Mouse (Mus musculus) testis, postnatal 14 days (tissue): Measurements from ENCODE around the gene Pecr.
"Not testable (repeated sequence)": the region's sequence is repeated elsewhere in the genome, so short reads cannot be mapped to it uniquely, and the experiment has no call there.

Source experiments
- DNase-seq: peaks from one replicate; pipeline ENCODE4 v3.0.0; 2021; ENCODE audit warnings: low spot score

The Pecr gene

DNA sequence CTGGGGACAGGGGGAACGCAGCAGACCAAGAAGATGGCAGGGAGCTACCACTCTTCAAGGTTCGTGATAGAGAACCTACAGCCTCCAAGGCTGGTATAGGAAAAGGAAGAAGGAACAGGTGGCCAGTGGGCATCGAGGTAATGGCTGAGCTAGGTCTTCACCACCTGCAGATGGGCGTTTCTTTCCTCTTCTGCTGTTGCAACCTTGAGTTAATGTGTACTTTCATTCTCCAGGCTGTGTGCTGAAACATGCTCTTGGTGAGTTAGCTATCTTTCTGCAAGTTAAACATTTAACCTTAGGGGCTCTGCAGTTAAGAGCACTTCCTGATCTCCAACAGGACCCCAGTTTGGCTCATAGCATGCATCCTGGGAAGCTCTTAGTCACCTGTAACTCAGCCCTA lies 3.8 kb upstream of the Pecr start:
- DNase-seq, result no peak

DNA sequence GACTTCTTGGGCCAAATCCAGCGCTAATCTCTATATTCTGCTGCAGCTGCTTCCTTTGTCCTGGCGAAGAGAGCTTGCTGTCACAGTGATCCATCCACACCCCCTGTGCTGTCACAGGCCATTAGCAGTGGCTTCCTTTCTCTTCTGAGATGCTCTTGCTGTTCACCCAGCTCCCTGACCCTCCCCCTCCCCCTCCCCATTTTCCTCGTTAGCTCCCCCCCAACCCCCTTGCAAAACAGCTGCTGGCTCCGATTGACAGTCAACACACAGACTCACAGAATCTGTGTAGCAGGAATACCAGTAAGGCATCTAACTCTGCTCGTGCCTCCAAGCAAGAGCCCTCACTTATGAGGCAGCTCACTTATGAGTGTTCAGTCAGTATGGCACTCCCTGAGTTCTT lies 2.8 kb upstream of the Pecr start:
- no peak for DNase-seq

DNA sequence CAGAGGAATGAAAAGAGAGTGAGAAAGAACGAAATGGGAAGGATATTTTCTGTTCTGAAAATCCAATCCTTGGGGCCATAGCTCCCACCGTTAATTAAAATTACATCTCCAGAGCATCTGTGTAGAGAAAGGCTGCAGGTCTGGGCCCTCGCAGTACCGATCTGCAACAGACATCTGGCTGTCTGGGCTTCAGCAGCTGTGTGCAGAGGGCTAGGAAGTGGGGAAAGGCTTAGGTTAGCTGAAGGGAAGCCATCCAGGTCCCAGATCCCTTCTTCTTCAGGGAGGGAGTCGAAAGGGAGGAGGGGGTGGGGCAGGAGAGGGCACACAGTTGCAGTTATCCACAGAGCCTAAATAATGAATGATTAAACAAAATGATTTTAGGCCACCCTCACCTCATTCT lies 425 bp upstream of the Pecr start:
- DNase-seq, result no peak

DNA sequence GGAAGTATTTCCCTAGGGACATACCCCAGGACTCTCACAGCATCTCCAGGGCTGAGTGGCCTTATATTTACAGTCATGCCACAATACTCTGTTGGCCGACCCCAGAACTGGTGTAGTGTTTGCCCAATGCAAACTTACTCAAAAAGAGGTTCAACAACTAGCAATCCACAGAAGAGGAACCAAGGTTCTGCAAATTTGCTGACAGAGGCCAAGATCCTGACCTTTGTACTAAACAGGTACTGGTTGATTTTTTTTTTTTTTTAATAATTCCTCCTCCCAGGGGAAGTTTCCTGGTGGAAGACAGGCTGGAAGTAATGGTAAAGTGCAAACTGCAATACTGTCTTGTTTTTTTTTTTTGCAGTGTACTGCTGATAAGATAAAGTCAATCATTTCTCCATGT lies 1.5 kb downstream of the Pecr start:
- DNase-seq, result no peak

- no peak for DNase-seq
Measured at GRCm38 (mm10) chr1:72278085-72278484, 6.0 kb downstream of the Pecr start.

DNA sequence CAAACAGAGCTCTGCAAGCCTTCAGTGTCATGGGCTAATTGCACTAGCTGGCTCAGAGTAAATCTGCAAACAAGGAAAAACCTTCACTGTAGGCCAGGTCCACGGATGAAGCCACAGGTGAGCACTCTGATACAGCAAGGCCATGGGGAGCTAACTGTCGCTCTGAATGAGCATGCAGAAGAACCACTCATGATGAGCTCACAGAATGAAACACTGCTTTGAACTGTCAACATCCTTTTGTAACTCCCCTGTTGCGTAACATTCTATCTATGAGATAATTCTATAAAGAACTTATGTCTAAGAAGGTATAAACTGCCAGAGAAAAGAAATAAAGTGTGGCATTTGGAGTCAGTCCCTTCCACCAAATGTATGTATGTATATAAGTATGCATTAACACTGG lies 21.0 kb downstream of the Pecr start:
- DNase-seq, result no peak

DNA sequence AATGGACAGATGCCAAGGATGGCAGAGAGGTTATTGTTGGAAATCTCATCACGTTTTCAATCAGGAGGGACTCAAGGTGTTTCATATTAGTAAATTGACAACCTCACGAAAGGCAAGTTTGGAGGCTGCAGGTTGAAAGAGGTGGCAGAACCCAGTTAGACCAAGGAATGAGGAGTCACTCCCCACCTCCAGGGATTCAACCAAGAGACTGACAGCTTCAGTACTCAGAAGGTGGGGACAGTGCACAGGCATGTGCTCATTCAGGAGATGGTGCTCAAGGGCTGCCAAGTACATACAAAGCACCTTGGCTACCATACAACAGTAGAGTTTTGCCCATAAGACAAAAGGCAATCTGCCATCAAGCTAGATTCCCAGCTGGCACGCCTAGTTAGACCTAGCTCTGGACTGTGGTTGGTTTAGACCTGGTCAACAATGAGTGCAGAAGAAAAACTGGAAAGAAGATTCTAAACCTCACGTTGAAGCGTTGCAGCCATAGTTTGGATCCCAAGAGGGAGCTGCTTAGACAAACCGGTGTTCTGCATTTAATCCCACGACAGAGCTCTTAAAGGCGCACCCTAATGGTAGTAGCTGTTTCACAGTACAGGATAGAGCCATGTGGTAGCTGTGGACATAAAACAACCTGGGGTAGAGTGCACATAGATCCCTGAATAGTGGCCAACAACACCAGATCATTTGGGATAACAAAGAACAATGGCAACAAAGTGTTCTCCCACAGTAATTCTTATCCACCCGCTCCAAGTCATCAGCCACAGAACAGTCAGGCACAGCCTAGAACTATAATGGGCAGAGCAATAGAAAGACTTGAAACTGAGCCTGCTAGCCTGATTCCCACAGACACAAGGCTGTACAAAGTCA lies 27.5 kb downstream of the Pecr start:
- no peak for DNase-seq

DNA sequence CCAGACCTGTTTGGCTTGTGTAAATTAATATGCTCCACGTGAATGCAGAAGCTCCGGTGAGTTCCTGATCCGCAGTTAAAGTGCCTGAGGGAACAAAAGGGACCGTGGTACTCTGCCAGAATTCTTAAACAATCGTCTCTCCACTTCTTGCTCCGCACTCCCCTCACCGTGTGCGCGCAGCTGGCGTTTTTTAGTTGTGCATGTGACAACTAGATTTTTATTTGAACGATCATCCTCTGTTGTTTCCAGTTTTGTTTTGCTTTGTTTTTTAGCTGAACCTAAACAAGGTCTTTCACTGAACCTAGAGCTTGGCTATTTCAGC lies 28.3 kb downstream of the Pecr start:
- DNase-seq, result no peak

- peak; percentile 81 for DNase-seq
Measured at GRCm38 (mm10) chr1:72255062-72255853, 28.9 kb downstream of the Pecr start.

DNA sequence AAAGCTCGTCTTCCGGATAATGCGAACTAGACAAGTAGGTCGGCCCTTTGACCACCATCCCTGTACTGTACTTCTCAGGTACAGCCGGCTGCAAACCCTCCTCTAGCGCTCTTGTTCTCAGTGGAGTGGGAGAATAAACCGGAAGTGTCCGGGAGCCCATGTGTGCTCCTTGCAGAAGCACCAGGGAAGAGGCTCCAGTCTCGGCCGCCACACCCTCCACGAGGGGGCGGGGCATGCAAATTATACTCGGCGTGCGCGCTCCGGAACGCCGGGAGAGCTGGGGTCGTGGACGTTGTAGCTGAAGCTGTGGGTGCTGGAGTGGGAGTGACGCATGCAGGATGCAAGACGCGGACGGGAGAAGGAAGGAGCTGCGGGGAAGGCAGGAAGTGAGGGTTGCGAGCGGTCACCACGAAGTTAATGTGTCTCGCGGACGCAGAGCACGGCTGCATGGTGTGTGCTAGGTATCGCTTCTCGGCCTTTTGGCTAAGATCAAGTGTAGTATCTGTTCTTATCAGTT lies 29.5 kb downstream of the Pecr start:
- DNase-seq, result peak; percentile 91

DNA sequence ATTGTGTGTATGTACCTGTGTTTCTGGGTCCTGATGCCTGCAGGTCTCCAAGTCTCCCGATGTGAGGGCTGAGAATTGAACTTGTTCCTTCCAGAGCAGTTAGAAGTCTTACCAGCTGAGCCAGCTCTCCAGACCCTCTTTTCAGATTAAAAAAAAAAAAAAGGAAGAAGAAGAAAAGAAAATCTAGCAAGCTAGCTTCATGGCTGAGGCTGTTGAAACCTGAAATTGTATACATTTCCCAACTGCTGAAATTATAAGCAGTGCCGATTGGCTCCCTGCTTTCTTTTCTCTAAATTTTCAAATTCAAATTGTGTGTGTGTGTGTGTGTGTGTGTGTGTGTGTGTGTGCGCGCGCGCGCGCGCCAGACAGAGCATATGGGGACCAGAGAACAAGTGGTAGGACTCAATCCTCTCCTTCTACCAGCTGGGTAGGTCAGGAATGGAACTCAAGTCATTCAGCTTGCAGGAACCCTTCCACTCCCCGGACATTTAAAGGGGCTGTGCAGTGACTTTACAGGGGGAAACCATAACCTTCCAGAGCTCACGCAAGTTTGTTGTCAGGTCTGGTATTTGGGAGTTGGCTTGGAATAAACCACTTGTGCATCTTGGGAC lies 30.1 kb downstream of the Pecr start:
- no peak for DNase-seq

- DNase-seq, result no peak
Measured at GRCm38 (mm10) chr1:72251806-72252205, 32.3 kb downstream of the Pecr start.

DNA sequence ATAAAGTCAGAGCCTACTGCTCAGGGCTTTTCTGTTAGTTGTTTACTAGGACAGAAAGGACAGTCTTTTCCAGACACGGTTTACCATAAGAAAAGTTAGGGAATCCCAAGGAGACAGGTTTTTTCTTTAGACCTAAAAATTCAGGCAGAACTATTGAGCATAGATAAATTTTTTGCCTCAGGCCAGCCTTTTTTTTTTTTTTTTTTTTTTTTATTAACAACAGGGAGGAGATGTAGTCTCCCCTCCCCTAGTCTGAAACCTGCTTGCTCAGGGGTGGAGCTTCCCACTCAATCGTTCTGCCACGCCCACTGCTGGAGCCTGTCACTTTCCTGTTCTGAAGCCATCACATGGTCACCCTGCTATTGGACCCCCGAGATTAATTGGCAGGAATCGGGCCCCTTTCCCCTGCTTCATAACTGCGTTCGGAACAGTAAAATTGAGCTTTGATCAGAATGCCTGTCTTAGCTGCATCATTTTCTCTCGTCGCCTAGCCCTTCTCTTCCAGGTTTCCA lies 35.8 kb downstream of the Pecr start:
- DNase-seq, result not testable (repeated sequence)

- peak; percentile 48 for DNase-seq
Measured at GRCm38 (mm10) chr1:72244317-72245036, 39.6 kb downstream of the Pecr start.

- DNase-seq, result peak; percentile 95
Measured at GRCm38 (mm10) chr1:72243656-72244316, 40.3 kb downstream of the Pecr start.

DNA sequence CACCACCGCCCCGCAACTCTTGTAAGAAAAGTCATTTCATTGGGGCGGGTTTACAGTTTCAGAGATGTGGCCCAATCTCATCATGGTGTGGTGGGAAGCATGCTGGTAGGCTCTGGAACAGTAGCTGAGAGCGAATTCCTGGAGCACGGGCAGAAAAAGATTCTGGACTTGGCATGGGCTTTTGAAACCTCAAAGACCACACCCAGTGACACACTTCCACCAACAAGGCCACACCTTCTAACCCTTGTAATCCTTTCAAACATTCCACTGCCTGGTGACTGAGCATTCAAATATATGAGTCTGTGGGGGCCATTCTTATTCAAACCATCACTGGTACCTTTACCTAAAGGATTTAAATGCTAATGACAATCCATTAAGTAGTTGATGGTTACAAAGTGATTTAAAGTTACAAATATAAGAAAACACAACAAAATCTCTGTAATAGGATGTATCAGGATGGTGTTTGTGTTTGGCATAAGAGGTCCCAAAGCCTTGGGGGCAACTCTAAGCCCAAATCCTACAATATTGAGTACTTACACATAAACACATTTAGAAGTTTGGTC lies 41.5 kb downstream of the Pecr start:
- no peak for DNase-seq

GRCm38 (mm10) chr1:72239113-72239512 lies 45.0 kb downstream of the Pecr start:
- DNase-seq, result not testable (repeated sequence)

DNA sequence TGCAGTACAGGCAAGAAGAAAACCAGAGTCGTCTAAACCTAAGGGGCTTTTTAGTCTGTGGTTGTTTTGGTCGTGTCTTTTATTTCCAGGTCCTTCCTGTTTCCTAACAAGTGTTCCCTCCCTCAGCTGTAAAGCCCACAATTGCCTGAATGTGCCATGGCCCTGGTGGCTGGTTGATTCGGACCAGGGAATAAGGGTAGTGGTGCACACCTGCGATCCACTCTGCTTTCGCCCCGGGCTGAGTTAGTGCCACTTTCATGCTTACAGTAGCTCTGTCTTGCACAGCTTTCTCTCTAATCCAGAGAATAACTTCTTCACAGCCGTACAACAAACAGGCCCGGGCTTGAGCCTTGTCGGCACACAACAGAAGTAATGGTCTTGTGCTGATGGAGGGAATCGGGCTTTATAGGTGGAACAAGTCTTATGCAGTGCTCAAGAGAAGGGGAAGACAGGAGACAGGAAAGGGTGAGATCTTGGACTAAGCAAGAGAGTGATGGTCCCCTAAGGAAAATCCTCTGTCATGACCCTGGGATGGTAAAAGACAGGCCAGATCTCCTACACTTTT lies 46.0 kb downstream of the Pecr start:
- DNase-seq, result no peak

DNA sequence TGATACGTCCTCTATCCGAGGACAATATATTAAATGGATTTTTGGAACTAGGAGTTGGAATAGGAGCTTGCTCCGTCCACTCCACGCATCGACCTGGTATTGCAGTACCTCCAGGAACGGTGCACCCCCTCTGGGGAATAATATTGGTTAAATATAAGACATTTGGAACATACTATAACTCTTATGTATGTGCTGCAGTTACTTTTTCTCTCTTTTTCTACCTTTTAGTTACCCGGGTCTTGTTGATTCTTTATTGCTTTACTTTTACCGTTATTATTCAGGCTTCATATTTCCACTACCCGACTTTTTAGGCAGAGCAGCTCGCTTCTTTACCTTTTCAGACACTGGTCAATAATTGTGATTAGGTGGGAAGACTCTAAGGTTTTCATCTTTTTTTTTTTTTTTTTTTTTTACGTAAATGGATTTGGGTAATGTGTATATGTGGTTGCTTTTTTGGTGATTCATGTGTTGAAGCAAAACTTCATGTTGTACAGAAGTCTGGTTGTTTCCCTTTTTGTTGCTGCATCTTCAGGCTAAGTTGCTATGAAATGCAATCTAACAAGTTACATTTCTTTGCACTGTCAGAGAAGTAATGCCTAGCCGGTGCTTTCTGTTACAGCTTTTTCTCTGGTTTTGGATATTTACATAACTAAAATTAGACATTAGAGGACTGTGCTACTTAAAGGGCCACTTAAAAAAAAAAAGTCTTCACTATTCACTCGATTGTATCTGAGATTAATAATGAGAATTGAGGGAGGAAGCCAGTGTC lies 46.9 kb downstream of the Pecr start:
- peak; percentile 72 for DNase-seq
